Mouse (Mus musculus): ENCODE measurements around the gene Mctp2. TPM values are rescaled to one million over a fixed set of nuclear protein-coding genes. Genes with fewer than 3 reads are reported as not detected.

The Mctp2 gene
- polyA plus RNA-seq, 1 experiment from 2014 or later = 0.76 TPM

DNA sequence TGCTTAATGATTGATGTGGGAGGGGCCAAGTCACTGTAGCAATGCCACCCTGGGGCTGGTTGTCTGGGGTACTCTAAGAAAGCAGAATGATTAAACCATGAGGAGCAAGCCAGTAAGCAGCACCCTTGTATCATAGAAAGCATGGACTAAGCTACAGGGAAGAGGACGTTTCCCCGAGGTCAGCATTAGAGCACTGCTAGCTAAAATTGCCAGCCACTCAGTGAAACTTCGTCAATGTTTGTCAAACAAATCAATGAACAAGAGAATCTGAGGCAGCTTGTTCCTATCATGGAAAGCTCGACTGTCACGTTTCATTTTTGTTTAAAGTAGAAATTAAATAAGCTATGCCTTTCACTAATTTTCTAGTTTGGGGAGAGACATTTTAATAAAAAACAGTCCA lies 124.8 kb downstream of the Mctp2 start:
- WGBS = 85% methylated on average over 5 of the region's 5 CpGs
- DNase-seq (ENCODE audit: low spot score) = no peak
- H3K4me2 ChIP-seq (ENCODE audit: low read depth, severe bottlenecking) = no peak overlapping the region
- no peaks in the 10 kb centered on the region for H3K27me3 ChIP-seq (ENCODE audit: control insufficient read depth, insufficient read depth, low read length)
- ATAC-seq (ENCODE audit: insufficient number of reproducible peaks, low FRiP score, low TSS enrichment, low read depth) = no peak
- no peak overlapping the region for H3K27ac ChIP-seq (replicated peaks; ENCODE audit: low read depth, low read length)
- H3K4me1 ChIP-seq (ENCODE audit: control insufficient read depth, insufficient read depth, low read length) = no peaks in the 10 kb centered on the region
- no peaks in the 10 kb centered on the region for H3K36me3 ChIP-seq (ENCODE audit: control insufficient read depth, insufficient read depth, low read length)
- H3K9ac ChIP-seq (ENCODE audit: low read length) = no peak overlapping the region
- no peaks in the 10 kb centered on the region for H3K9me3 ChIP-seq (ENCODE audit: control insufficient read depth, low read length)
- no peak overlapping the region for H3K4me3 ChIP-seq (ENCODE audit: low read depth, low read length)

DNA sequence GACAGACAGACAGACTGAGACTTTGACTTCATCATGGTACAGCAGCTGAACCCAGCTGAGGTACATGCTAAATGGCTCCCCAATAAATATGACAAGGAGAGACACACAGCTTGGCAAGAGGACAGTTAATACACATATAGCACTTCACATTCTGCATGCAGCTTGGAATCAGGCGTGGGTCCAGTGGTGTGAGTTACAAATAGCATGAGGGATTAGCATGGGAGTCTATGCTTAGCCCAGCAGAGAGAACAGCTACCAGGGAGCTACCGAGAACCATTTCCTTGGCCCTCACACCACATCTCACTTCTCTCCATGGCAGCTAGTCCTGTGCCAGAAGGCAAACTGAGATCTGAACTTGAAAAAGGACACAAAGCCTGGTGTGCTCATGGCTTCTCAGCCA lies 137.1 kb downstream of the Mctp2 start:
- Histone ChIP-seq H3K9ac (ENCODE audit: low read length) (no peak overlapping the region), H3K27ac (replicated peaks; ENCODE audit: low read depth, low read length) (no peak overlapping the region), H3K4me2 (ENCODE audit: low read depth, severe bottlenecking) (no peak overlapping the region), H3K4me3 (ENCODE audit: low read depth, low read length) (no peak overlapping the region), H3K4me1 (ENCODE audit: control insufficient read depth, insufficient read depth, low read length) (peaks cover 3% of the 10 kb centered on the region; the same call in 1 of the 2 replicates), H3K9me3 (ENCODE audit: control insufficient read depth, low read length) (no peaks in the 10 kb centered on the region), H3K27me3 (ENCODE audit: control insufficient read depth, insufficient read depth, low read length) (no peaks in the 10 kb centered on the region), H3K36me3 (ENCODE audit: control insufficient read depth, insufficient read depth, low read length) (no peaks in the 10 kb centered on the region)
- DNase-seq (ENCODE audit: low spot score) (no peak), ATAC-seq (ENCODE audit: insufficient number of reproducible peaks, low FRiP score, low TSS enrichment, low read depth) (no peak)
- 72% methylated on average over 2 of the region's 2 CpGs for WGBS

DNA sequence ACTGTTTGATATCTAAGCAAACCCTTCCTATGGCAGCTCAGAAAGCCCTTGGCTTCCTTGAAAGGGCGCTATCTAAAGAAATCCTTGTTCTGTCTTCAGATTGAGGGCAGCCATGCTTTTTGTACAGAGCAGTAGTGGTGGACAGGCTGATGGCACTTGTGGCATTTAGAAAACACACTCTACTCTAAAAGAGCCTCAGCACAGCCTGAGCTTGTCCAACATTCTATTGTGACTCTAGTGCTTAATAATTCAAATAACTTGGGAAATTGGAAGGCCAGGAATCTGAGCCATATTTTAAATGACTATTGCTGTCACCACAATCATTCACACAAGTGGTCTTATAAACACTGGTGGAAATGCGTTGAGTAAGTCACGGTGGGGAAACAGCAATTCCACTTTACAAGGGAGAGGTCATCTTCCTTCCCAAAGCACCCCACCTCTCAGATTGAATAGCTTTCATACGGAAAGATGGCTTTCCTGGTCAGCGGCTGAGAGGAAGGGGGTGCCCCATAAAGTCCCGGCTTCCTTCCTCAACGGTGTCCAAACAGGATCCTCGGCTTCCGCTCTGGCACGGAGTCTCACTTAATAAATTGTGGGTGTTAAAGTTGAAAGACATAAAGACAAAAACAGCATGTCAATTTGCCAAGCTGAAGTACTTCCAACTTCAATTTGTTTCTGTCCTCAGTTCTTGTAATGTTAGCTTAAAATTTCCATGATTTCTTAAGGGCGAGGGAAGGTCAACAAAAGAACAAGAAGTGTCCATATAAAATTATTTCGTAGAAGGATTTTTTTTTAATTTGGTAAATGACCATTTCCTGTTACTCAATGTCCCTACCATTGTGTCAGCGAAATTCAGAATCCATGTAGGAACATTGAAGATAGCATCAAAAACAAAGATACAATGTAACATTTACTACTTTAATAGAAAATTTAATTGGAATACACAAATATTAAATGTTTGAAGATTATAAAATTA lies 140.4 kb downstream of the Mctp2 start:
- WGBS = 42% methylated on average over 13 of the region's 13 CpGs
- no peak for ATAC-seq (ENCODE audit: insufficient number of reproducible peaks, low FRiP score, low TSS enrichment, low read depth)
- no peaks in the 10 kb centered on the region for H3K27me3 ChIP-seq (ENCODE audit: control insufficient read depth, insufficient read depth, low read length)
- H3K4me2 ChIP-seq (ENCODE audit: low read depth, severe bottlenecking) = no peak overlapping the region
- peaks cover 3% of the 10 kb centered on the region; the same call in 1 of the 2 replicates for H3K4me1 ChIP-seq (ENCODE audit: control insufficient read depth, insufficient read depth, low read length)
- no peak overlapping the region for H3K9ac ChIP-seq (ENCODE audit: low read length)
- H3K4me3 ChIP-seq (ENCODE audit: low read depth, low read length) = no peak overlapping the region
- no peak for DNase-seq (ENCODE audit: low spot score)
- H3K27ac ChIP-seq (replicated peaks; ENCODE audit: low read depth, low read length) = no peak overlapping the region
- no peaks in the 10 kb centered on the region for H3K9me3 ChIP-seq (ENCODE audit: control insufficient read depth, low read length)
- H3K36me3 ChIP-seq (ENCODE audit: control insufficient read depth, insufficient read depth, low read length) = no peaks in the 10 kb centered on the region

DNA sequence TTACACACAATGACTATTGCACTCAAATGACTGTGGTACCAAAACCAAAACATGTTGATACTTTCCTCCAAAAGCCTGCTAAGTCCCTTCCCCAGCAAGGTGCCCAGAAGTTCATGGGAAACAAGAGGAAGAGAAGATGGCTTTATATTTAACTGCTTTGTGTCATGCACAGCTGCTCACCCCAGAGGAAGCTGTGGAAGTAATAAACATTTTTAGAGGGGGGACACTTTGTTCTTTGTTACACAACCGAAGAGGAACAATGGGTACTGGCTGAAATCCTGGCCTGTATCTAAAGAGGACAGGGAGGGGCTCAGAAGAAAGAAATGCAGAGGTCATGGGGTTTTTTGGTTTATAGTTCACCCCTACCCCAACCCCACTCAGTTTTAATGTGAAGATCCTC lies 144.2 kb downstream of the Mctp2 start:
- WGBS = 38% methylated on average over 1 of the region's 1 CpGs
- Histone ChIP-seq H3K9ac (ENCODE audit: low read length) (no peak overlapping the region), H3K4me2 (ENCODE audit: low read depth, severe bottlenecking) (no peak overlapping the region), H3K36me3 (ENCODE audit: control insufficient read depth, insufficient read depth, low read length) (no peaks in the 10 kb centered on the region), H3K27me3 (ENCODE audit: control insufficient read depth, insufficient read depth, low read length) (no peaks in the 10 kb centered on the region), H3K4me3 (ENCODE audit: low read depth, low read length) (no peak overlapping the region), H3K27ac (replicated peaks; ENCODE audit: low read depth, low read length) (no peak overlapping the region), H3K9me3 (ENCODE audit: control insufficient read depth, low read length) (no peaks in the 10 kb centered on the region), H3K4me1 (ENCODE audit: control insufficient read depth, insufficient read depth, low read length) (peaks cover 3% of the 10 kb centered on the region; the same call in 1 of the 2 replicates)
- no peak for ATAC-seq (ENCODE audit: insufficient number of reproducible peaks, low FRiP score, low TSS enrichment, low read depth)
- DNase-seq (ENCODE audit: low spot score) = no peak

DNA sequence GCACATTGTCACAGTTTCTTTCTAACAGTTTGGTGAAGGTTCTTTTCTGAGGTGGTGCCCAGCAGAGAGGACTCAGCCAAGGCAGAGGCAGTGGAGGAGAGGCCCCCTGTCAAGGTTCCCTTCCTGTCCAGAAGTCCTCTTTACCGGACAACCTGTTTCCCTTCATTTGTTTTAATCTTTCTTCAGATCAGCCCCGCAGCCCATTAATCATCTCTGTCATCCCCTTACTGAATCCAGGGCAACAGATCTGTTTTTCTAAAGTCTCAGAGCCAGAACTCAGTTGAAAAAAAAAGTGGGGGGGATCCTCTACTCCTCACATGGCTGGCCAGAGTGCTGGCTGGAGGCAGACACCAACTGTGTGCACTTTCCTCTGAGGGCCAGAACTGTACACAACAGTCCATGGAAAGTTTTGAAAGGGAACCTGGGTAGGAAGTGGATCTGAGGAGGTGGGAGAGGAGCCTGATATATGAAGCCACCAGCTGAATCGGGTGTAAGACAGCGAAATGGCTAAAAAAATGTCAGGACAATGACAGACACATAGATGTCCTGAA lies 146.8 kb downstream of the Mctp2 start:
- no peak for ATAC-seq (ENCODE audit: insufficient number of reproducible peaks, low FRiP score, low TSS enrichment, low read depth)
- Histone ChIP-seq H3K36me3 (ENCODE audit: control insufficient read depth, insufficient read depth, low read length) (no peaks in the 10 kb centered on the region), H3K27me3 (ENCODE audit: control insufficient read depth, insufficient read depth, low read length) (no peaks in the 10 kb centered on the region)

DNA sequence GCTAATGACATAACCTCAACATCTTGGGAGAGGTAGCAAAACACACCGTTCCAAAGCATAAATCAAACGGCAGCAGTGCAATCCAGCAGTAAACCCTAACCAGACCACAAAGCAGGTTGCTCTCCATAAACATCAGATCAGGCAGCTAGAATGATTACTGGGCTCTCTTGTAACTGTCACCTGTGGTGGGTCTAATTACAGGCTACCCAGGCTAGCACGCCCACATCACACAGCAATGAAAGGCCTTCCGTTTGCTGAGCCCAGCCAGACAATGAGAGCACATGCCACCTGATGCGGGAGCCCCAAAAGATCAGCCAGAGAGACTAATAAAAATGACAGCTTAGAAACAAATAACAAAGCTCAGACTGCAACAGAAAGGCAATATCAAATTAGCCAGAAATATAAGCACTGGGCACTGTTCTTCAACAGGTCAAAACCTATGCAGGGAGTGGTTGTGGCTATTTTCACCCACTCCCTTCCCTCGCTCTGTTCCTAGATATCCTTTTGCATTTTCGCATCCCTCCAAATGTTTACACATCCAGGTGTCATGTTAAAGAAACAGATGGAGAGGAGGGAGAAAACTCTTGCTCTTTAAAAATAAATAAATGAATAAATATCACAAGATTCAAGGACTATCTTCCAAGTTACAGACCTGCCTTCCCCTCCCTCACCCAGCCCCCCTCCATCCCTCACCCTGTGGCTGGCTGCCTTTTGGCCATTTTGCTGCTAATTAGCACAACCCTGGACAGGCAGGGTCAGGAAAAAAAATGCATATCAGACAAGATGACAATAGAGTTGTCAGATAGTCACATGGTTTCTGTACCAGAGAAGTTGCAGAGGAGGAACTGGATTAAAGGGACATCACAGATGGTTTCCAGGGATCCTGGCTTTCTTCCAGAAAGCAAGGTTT lies 155.4 kb downstream of the Mctp2 start:
- Histone ChIP-seq H3K4me3 (ENCODE audit: low read depth, low read length) (no peak overlapping the region), H3K27ac (replicated peaks; ENCODE audit: low read depth, low read length) (no peak overlapping the region), H3K4me2 (ENCODE audit: low read depth, severe bottlenecking) (no peak overlapping the region), H3K9ac (ENCODE audit: low read length) (no peak overlapping the region), H3K27me3 (ENCODE audit: control insufficient read depth, insufficient read depth, low read length) (no peaks in the 10 kb centered on the region), H3K9me3 (ENCODE audit: control insufficient read depth, low read length) (no peaks in the 10 kb centered on the region), H3K36me3 (ENCODE audit: control insufficient read depth, insufficient read depth, low read length) (no peaks in the 10 kb centered on the region), H3K4me1 (ENCODE audit: control insufficient read depth, insufficient read depth, low read length) (peaks cover 19% of the 10 kb centered on the region)
- DNase-seq (ENCODE audit: low spot score) (peak; percentile 47), ATAC-seq (ENCODE audit: insufficient number of reproducible peaks, low FRiP score, low TSS enrichment, low read depth) (peak; percentile 60; the same call in 1 of the 2 replicates)
- WGBS = 16% methylated on average over 7 of the region's 7 CpGs

More for the DNA sequence above, 146.8 kb downstream of the Mctp2 start:
- Histone ChIP-seq H3K4me1 (ENCODE audit: control insufficient read depth, insufficient read depth, low read length) (no peaks in the 10 kb centered on the region), H3K4me3 (ENCODE audit: low read depth, low read length) (no peak overlapping the region), H3K9ac (ENCODE audit: low read length) (no peak overlapping the region), H3K9me3 (ENCODE audit: control insufficient read depth, low read length) (no peaks in the 10 kb centered on the region), H3K27ac (replicated peaks; ENCODE audit: low read depth, low read length) (no peak overlapping the region), H3K4me2 (ENCODE audit: low read depth, severe bottlenecking) (no peak overlapping the region)
- WGBS = 63% methylated on average over 4 of the region's 4 CpGs
- DNase-seq (ENCODE audit: low spot score) = no peak

DNA sequence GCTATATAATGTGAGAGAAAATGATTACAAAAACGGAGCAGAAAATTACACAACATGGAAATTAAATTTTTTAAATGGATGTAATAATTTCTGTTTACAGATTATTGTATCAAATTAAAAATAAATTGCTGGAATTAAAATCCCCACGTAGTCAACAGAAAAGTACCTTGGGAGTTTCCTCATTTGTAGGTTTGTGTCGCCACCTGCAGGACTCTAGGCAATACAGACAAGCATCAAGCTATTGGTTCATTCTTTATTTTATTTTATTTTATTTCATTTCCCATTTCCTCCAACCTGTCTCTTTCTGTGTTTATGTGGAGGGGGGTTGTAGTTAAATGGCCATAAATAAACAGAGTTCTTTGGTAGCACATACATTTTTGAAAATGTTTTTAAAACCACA lies 157.3 kb downstream of the Mctp2 start:
- Histone ChIP-seq H3K9me3 (ENCODE audit: control insufficient read depth, low read length) (no peaks in the 10 kb centered on the region), H3K27me3 (ENCODE audit: control insufficient read depth, insufficient read depth, low read length) (no peaks in the 10 kb centered on the region), H3K36me3 (ENCODE audit: control insufficient read depth, insufficient read depth, low read length) (no peaks in the 10 kb centered on the region), H3K9ac (ENCODE audit: low read length) (no peak overlapping the region), H3K4me1 (ENCODE audit: control insufficient read depth, insufficient read depth, low read length) (peaks cover 21% of the 10 kb centered on the region), H3K4me2 (ENCODE audit: low read depth, severe bottlenecking) (no peak overlapping the region), H3K27ac (replicated peaks; ENCODE audit: low read depth, low read length) (no peak overlapping the region), H3K4me3 (ENCODE audit: low read depth, low read length) (no peak overlapping the region)
- 20% methylated on average over 3 of the region's 3 CpGs for WGBS
- no peak for ATAC-seq (ENCODE audit: insufficient number of reproducible peaks, low FRiP score, low TSS enrichment, low read depth)
- peak; percentile 51 for DNase-seq (ENCODE audit: low spot score)

DNA sequence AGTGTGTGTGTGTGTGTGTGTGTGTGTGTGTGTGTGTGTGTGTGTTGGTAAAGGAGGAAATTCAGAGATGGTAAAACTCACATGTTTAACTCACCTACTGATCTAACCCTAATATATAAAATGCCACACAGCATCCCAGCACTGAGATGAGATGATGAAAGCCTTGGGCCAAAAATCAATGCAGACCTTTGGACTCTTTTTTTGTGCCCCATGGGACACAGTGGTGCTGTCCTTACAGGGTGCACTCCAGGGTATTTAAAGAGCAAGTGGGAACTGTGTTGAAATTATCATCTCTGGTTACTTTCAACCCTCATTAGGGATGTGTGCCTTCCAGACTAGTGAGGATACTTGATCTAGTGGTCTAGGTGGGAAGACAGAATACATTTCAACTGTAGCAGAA lies 159.6 kb downstream of the Mctp2 start:
- DNase-seq (ENCODE audit: low spot score) (no peak), ATAC-seq (ENCODE audit: insufficient number of reproducible peaks, low FRiP score, low TSS enrichment, low read depth) (no peak)
- no peak overlapping the region for H3K9ac ChIP-seq (ENCODE audit: low read length)
- H3K27me3 ChIP-seq (ENCODE audit: control insufficient read depth, insufficient read depth, low read length) = no peaks in the 10 kb centered on the region
- H3K9me3 ChIP-seq (ENCODE audit: control insufficient read depth, low read length) = no peaks in the 10 kb centered on the region
- H3K4me1 ChIP-seq (ENCODE audit: control insufficient read depth, insufficient read depth, low read length) = peaks cover 21% of the 10 kb centered on the region
- H3K4me3 ChIP-seq (ENCODE audit: low read depth, low read length) = no peak overlapping the region
- H3K36me3 ChIP-seq (ENCODE audit: control insufficient read depth, insufficient read depth, low read length) = no peaks in the 10 kb centered on the region
- no peak overlapping the region for H3K4me2 ChIP-seq (ENCODE audit: low read depth, severe bottlenecking)
- no peak overlapping the region for H3K27ac ChIP-seq (replicated peaks; ENCODE audit: low read depth, low read length)
